Mouse (Mus musculus) gastrocnemius, postnatal 10 days (tissue): ENCODE results near the gene Tardbp. TPM values are rescaled to one million over a fixed set of nuclear protein-coding genes. Genes with fewer than 3 reads are reported as not detected.

Experiments used
- DNase-seq: peaks from one replicate; pipeline ENCODE4 v3.0.0; 2021; ENCODE audit warnings: mixed read lengths
- total RNA-seq, 2 experiments: library from RNA; stranded (reverse); gene quantifications; 2 replicates each; pipeline ENCODE4 v1.2.3; 2021

Tardbp gene
- total RNA-seq, 2 experiments from 2014 or later: 130 to 172 TPM

GRCm38 (mm10) chr4:148639455-148639854 is 12.6 kb upstream of the Tardbp start:
- no peak for DNase-seq

GRCm38 (mm10) chr4:148638302-148638701 is 11.5 kb upstream of the Tardbp start:
- no peak for DNase-seq

GRCm38 (mm10) chr4:148635309-148635708 is 8.5 kb upstream of the Tardbp start:
- no peak for DNase-seq

- no peak for DNase-seq
These were observed 6.7 kb upstream of the Tardbp start for GRCm38 (mm10) chr4:148633395-148634061.

- no peak for DNase-seq
These were observed 5.3 kb upstream of the Tardbp start for GRCm38 (mm10) chr4:148632013-148632692.

- DNase-seq: no peak
These were observed 427 bp upstream of the Tardbp start for GRCm38 (mm10) chr4:148627246-148627645.

- peak; percentile 55 for DNase-seq
These were observed 830 bp downstream of the Tardbp start for GRCm38 (mm10) chr4:148625756-148626622.

- no peak for DNase-seq
These were observed 1.8 kb downstream of the Tardbp start for GRCm38 (mm10) chr4:148625010-148625409.

- no peak for DNase-seq
These were observed 3.2 kb downstream of the Tardbp start for GRCm38 (mm10) chr4:148623609-148624008.

GRCm38 (mm10) chr4:148622485-148622884 is 4.3 kb downstream of the Tardbp start:
- no peak for DNase-seq

GRCm38 (mm10) chr4:148620718-148621117 is 6.1 kb downstream of the Tardbp start:
- DNase-seq: no peak

- DNase-seq: no peak
These were observed 7.0 kb downstream of the Tardbp start for GRCm38 (mm10) chr4:148619805-148620204.

- DNase-seq: no peak
These were observed 13.1 kb downstream of the Tardbp start for GRCm38 (mm10) chr4:148613738-148614137.

- no peak for DNase-seq
These were observed 14.3 kb downstream of the Tardbp start for GRCm38 (mm10) chr4:148612557-148612956.

- no peak for DNase-seq
These were observed 16.0 kb downstream of the Tardbp start for GRCm38 (mm10) chr4:148610631-148611364.

- DNase-seq: no peak
These were observed 17.0 kb downstream of the Tardbp start for GRCm38 (mm10) chr4:148609805-148610204.

- peak; percentile 82 for DNase-seq
These were observed 19.1 kb downstream of the Tardbp start for GRCm38 (mm10) chr4:148607758-148608157.

GRCm38 (mm10) chr4:148604541-148605165 is 22.2 kb downstream of the Tardbp start:
- DNase-seq: peak; percentile 67

- no peak for DNase-seq
These were observed 22.7 kb downstream of the Tardbp start for GRCm38 (mm10) chr4:148604141-148604540.

- no peak for DNase-seq
These were observed 23.3 kb downstream of the Tardbp start for GRCm38 (mm10) chr4:148603376-148604139.
